Comparison of ENCODE assay signal across 20 mouse cellular contexts in the genomic region with DNA sequence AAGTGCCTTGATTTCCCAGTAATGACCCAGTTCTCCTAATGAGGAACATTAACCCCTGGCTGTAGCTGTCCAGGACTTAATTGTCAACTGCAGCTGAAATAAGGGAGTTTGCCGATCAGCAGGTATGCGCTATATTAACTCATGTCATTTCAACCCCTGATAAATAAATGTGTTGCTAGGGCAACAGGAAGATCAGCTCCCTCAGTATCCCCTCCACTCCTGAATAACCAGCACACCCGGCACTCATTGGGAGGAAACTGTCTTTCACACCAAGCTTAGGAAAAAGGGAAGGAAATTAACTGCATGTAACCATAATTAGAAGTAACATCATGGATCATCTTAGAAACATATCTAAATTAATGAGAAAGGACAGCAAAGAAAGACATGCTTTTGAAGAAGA.
"Had no signal": no experiment of that assay in that cellular context is flagged by ENCODE, and none has a peak within 500 bp of the region (broad histone marks: within the 10 kb centered on the region; RNA-seq: fewer than 3 reads in every experiment).

No protein-coding gene starts in this region.

- ATAC-seq: liver, postnatal 0 days; lung, postnatal 0 days had no signal

- H3K4me1 ChIP-seq: liver, embryonic 15.5 days; lung, embryonic 15.5 days; midbrain, embryonic 10.5 days had no signal

- H3K9me3 ChIP-seq: liver, embryonic 15.5 days; lung, embryonic 15.5 days; midbrain, embryonic 10.5 days; midbrain, embryonic 12.5 days; neural tube, embryonic 13.5 days; neural tube, embryonic 15.5 days had no signal

- H3K9ac ChIP-seq: liver, embryonic 15.5 days; liver, postnatal 0 days; lung, embryonic 15.5 days; midbrain, embryonic 12.5 days; neural tube, embryonic 13.5 days; neural tube, embryonic 15.5 days had no signal

- H3K4me3 ChIP-seq: liver, embryonic 15.5 days; lung, embryonic 15.5 days; midbrain, embryonic 10.5 days; midbrain, embryonic 12.5 days; myocyte; neural tube, embryonic 13.5 days; neural tube, embryonic 15.5 days had no signal

- H3K4me2 ChIP-seq: liver, embryonic 15.5 days; lung, embryonic 15.5 days; midbrain, embryonic 12.5 days; neural tube, embryonic 13.5 days; neural tube, embryonic 15.5 days had no signal

- H3K27ac ChIP-seq: liver, embryonic 15.5 days; lung, embryonic 15.5 days; midbrain, embryonic 10.5 days; midbrain, embryonic 12.5 days; neural tube, embryonic 13.5 days; neural tube, embryonic 15.5 days had no signal

- H3K27me3 ChIP-seq: liver, embryonic 15.5 days; lung, embryonic 15.5 days; midbrain, embryonic 12.5 days; neural tube, embryonic 13.5 days; neural tube, embryonic 15.5 days had no signal

- DNase-seq: liver, postnatal 0 days; lung, adult 2 months; lung, postnatal 14 days; lung, postnatal 36 days; midbrain, embryonic 14.5 days; right cerebral cortex, adult 18-20 months; right cerebral cortex, postnatal 25 days; right cerebral cortex, postnatal 4 days; spleen, adult 18-20 months; thymus, adult 18-20 months; thymus, postnatal 14 days; thymus, postnatal 36 days had no signal

- H3K36me3 ChIP-seq: liver, embryonic 15.5 days; lung, embryonic 15.5 days; midbrain, embryonic 10.5 days; midbrain, embryonic 12.5 days; neural tube, embryonic 13.5 days; neural tube, embryonic 15.5 days had no signal
